Mouse (Mus musculus) CH12.LX (cell line): Measurements from ENCODE around the gene Hist1h3b. TPM values are rescaled to one million over a fixed set of nuclear protein-coding genes. Genes with fewer than 3 reads are reported as not detected.
"Not testable (repeated sequence)": the region's sequence is repeated elsewhere in the genome, so short reads cannot be mapped to it uniquely, and the experiment has no call there.

Experiments
- DNase-seq: peaks from one replicate; pipeline ENCODE4 v3.0.0-alpha.2; 2013; ENCODE audit errors: extremely low read depth
- H3K27ac ChIP-seq: 2 replicates; pipeline ENCODE4 v1.5.1; 2012; ENCODE audit warnings: low read depth, mild to moderate bottlenecking, control low read depth, moderate library complexity; ENCODE audit not compliant: insufficient read depth
- H3K27me3 ChIP-seq: replicated peaks from 2 replicates; pipeline ENCODE3; 2012; ENCODE audit warnings: inconsistent platforms
- H3K36me3 ChIP-seq, 2 experiments: replicated peaks in 1 of 2; 2 replicates each; pipeline versions ENCODE3 to v1.6.1; 2012; ENCODE audit warnings: inconsistent platforms in 1 of 2, low read length in 1 of 2, mild to moderate bottlenecking in 1 of 2, mixed read lengths in 1 of 2, moderate library complexity in 1 of 2; ENCODE audit not compliant: control insufficient read depth in 1 of 2, insufficient read depth in 1 of 2
- H3K4me1 ChIP-seq, 2 experiments: 2 replicates each; pipeline ENCODE4 v1.6.1; 2012; ENCODE audit warnings: inconsistent platforms in 1 of 2, moderate library complexity in 1 of 2; ENCODE audit not compliant: insufficient read depth in 2 of 2, control insufficient read depth in 1 of 2
- H3K4me2 ChIP-seq: 2 replicates; pipeline ENCODE4 v1.6.1; 2012; ENCODE audit warnings: low read depth, mild to moderate bottlenecking, control low read depth; ENCODE audit not compliant: poor library complexity, insufficient read depth, severe bottlenecking
- H3K4me3 ChIP-seq, 3 experiments: fragments of 150-350 bp in 1 of 3; sonication (generic) in 1 of 3; replicated peaks in 1 of 3; 2 replicates each; pipeline versions ENCODE3 to v1.5.1; 2011 to 2012; ENCODE audit warnings: low read depth in 2 of 3, low read length in 2 of 3, mild to moderate bottlenecking in 2 of 3, moderate library complexity in 2 of 3, control low read depth in 1 of 3, improper control_type of control experiment in 1 of 3, inconsistent platforms in 1 of 3, mixed read lengths in 1 of 3; ENCODE audit not compliant: poor library complexity in 1 of 3
- H3K79me2 ChIP-seq: replicated peaks from 2 replicates; pipeline ENCODE4 v1.6.1; 2012; ENCODE audit warnings: mild to moderate bottlenecking, moderate library complexity; ENCODE audit not compliant: control insufficient read depth, poor library complexity, insufficient read depth, severe bottlenecking; ENCODE audit errors: extremely low read depth
- H3K9ac ChIP-seq: 2 replicates; pipeline ENCODE4 v1.6.1; 2012; ENCODE audit warnings: low read depth, mild to moderate bottlenecking, control low read depth, moderate library complexity; ENCODE audit not compliant: insufficient read depth
- H3K9me3 ChIP-seq: replicated peaks from 2 replicates; pipeline ENCODE3; 2012; ENCODE audit warnings: low read length, inconsistent platforms, mixed read lengths
- CHD2 ChIP-seq: IDR thresholded peaks from 2 replicates; pipeline ENCODE4 v1.6.1; 2011; ENCODE audit warnings: low read length, improper control_type of control experiment
- ELF1 ChIP-seq: IDR thresholded peaks from 2 replicates; pipeline ENCODE4 v1.6.1; 2014; ENCODE audit warnings: low read depth, mild to moderate bottlenecking, inconsistent platforms, low read length, improper control_type of control experiment
- GABPA ChIP-seq: IDR thresholded peaks from 2 replicates; pipeline ENCODE4 v1.6.1; 2012; ENCODE audit warnings: low read depth, low read length, improper control_type of control experiment, inconsistent platforms; ENCODE audit not compliant: insufficient replicate concordance
- HCFC1 ChIP-seq: IDR thresholded peaks from 2 replicates; pipeline ENCODE4 v1.6.1; 2012; ENCODE audit warnings: low read depth, mild to moderate bottlenecking, inconsistent platforms, low read length, improper control_type of control experiment
- JUN ChIP-seq: IDR thresholded peaks from 2 replicates; pipeline ENCODE4 v1.6.1; 2011; ENCODE audit warnings: low read depth, mild to moderate bottlenecking, low read length, improper control_type of control experiment, moderate library complexity; ENCODE audit not compliant: insufficient read depth
- KAT2A ChIP-seq: IDR thresholded peaks from 2 replicates; pipeline ENCODE4 v1.6.1; 2012; ENCODE audit warnings: low read length, improper control_type of control experiment, inconsistent platforms; ENCODE audit not compliant: insufficient replicate concordance
- MEF2A ChIP-seq: IDR thresholded peaks from 2 replicates; pipeline ENCODE4 v1.6.1; 2014; ENCODE audit warnings: low read depth, mild to moderate bottlenecking, inconsistent platforms, low read length, improper control_type of control experiment, borderline replicate concordance
- MXI1 ChIP-seq: IDR thresholded peaks from 2 replicates; pipeline ENCODE4 v1.6.1; 2011; ENCODE audit warnings: mild to moderate bottlenecking, low read depth, low read length, improper control_type of control experiment
- NELFE ChIP-seq: IDR thresholded peaks from 2 replicates; pipeline ENCODE4 v1.6.1; 2011; ENCODE audit warnings: low read depth, low read length, improper control_type of control experiment
- NRF1 ChIP-seq: IDR thresholded peaks from 2 replicates; pipeline ENCODE4 v1.6.1; 2014; ENCODE audit warnings: low read depth, mild to moderate bottlenecking, inconsistent platforms, low read length, improper control_type of control experiment, moderate library complexity
- POLR2A ChIP-seq: IDR thresholded peaks from 2 replicates; pipeline ENCODE4 v1.6.1; 2011; ENCODE audit warnings: low read depth, mild to moderate bottlenecking, improper control_type of control experiment, low read length
- POLR2AphosphoS2 ChIP-seq: IDR thresholded peaks from 2 replicates; pipeline ENCODE4 v1.6.1; 2011; ENCODE audit warnings: low read depth, low read length, improper control_type of control experiment
- RAD21 ChIP-seq: IDR thresholded peaks from 2 replicates; pipeline ENCODE4 v1.6.1; 2011; ENCODE audit warnings: low read depth, mild to moderate bottlenecking, low read length, improper control_type of control experiment, moderate library complexity
- RCOR1 ChIP-seq: conservative IDR thresholded peaks from 2 replicates; pipeline ENCODE4 v1.6.1; 2012; ENCODE audit warnings: low read depth, mild to moderate bottlenecking, inconsistent platforms, low read length, improper control_type of control experiment
- SIN3A ChIP-seq: IDR thresholded peaks from 2 replicates; pipeline ENCODE4 v1.6.1; 2012; ENCODE audit warnings: low read length, improper control_type of control experiment, inconsistent platforms
- TBP ChIP-seq: conservative IDR thresholded peaks from 2 replicates; pipeline ENCODE4 v1.6.1; 2011; ENCODE audit warnings: low read depth, low read length, improper control_type of control experiment
- TCF12 ChIP-seq: IDR thresholded peaks from 2 replicates; pipeline ENCODE4 v1.6.1; 2014; ENCODE audit warnings: low read depth, mild to moderate bottlenecking, inconsistent platforms, low read length, improper control_type of control experiment
- UBTF ChIP-seq: IDR thresholded peaks from 2 replicates; pipeline ENCODE4 v1.6.1; 2012; ENCODE audit warnings: low read depth, mild to moderate bottlenecking, inconsistent platforms, low read length, improper control_type of control experiment, moderate library complexity
- USF2 ChIP-seq: conservative IDR thresholded peaks from 2 replicates; pipeline ENCODE4 v1.6.1; 2011; ENCODE audit warnings: low read depth, low read length, improper control_type of control experiment
- ZMIZ1 ChIP-seq: IDR thresholded peaks from 2 replicates; pipeline ENCODE4 v1.6.1; 2012; ENCODE audit warnings: low read depth, mild to moderate bottlenecking, inconsistent platforms, low read length, improper control_type of control experiment
- dilution Hi-C: fragments of 300-500 bp; cut with MboI; formaldehyde crosslinking; loops from 2 replicates; pipeline ENCODE4 v1.14.3; 2020; ENCODE audit warnings: low sequenced_read_pairs; ENCODE audit not compliant: extremely low pct_unique_long_range_greater_than_20kb, extremely low pct_ligation_motif_present
- in situ Hi-C: fragments of 300-500 bp; cut with MboI; formaldehyde crosslinking; loops from 3 replicates; pipeline ENCODE4 v1.14.3; 2019; ENCODE audit warnings: low sequenced_read_pairs, low pct_ligation_motif_present, low pct_unique_long_range_greater_than_20kb, mixed read lengths
- polyA plus RNA-seq: library from polyadenylated mRNA; unstranded; fragments of >175 nt; gene quantifications from 2 replicates; pipeline ENCODE4 v1.2.1, GENCODE M21; 2012; ENCODE audit warnings: low read depth; ENCODE audit not compliant: insufficient read length
- total RNA-seq, 2 experiments: library from RNA; depleted of rRNA; stranded (reverse); fragments of 300-350 nt in 1 of 2; fragments of >200 nt in 1 of 2; gene quantifications; 2 replicates each; pipeline ENCODE4 v1.2.3; 2012 to 2014

The Hist1h3b gene
- total and polyA plus RNA-seq, 3 experiments = 5.5 to 2,096 (median 44.0) TPM

DNA sequence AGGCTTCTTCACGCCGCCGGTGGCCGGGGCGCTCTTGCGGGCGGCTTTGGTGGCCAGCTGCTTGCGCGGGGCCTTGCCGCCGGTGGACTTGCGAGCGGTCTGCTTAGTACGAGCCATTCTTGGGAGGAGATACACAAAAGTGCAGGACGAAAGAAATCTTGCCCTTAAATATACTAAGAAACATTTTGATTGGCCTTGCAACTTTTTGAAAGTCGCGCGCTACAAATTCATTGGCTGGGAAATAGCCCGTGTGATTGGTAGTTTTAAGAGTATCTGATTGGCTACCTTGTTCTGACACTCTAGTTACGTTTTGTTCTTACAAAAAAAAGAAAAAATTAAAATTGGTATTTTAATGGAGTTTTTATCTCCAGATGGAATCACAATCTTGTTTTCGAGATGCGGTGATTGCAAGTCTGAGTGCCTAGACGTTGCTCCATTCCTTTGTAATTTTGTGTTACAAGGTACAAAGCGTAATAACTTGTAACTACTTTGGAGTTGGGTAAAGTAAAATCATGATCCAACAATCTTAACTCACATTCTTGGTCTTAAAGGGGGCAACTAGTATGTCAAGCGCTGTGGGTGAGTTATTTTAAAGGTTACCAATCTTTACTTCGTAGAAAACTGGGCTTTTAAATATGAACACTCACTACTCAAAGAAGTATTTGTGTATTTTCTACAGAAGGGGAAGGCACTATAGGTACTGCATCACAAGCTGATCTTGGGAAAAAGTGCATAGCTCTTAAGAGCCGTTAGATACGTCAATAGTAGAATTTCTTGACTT lies 6.5 kb upstream of the Hist1h3b start, which contains the start of gene Hist1h3c (continued):
- TF ChIP-seq ELF1 (no peak), KAT2A (no peak), POLR2A (peak; percentile 96), JUN (no peak), RAD21 (no peak), GABPA (no peak), USF2 (no peak; the same call in 1 of the 2 replicates), RCOR1 (no peak), MXI1 (peak; percentile 47; the same call in 1 of the 2 replicates)
- TF ChIP-seq, all 38 proteins: peak for 14

DNA sequence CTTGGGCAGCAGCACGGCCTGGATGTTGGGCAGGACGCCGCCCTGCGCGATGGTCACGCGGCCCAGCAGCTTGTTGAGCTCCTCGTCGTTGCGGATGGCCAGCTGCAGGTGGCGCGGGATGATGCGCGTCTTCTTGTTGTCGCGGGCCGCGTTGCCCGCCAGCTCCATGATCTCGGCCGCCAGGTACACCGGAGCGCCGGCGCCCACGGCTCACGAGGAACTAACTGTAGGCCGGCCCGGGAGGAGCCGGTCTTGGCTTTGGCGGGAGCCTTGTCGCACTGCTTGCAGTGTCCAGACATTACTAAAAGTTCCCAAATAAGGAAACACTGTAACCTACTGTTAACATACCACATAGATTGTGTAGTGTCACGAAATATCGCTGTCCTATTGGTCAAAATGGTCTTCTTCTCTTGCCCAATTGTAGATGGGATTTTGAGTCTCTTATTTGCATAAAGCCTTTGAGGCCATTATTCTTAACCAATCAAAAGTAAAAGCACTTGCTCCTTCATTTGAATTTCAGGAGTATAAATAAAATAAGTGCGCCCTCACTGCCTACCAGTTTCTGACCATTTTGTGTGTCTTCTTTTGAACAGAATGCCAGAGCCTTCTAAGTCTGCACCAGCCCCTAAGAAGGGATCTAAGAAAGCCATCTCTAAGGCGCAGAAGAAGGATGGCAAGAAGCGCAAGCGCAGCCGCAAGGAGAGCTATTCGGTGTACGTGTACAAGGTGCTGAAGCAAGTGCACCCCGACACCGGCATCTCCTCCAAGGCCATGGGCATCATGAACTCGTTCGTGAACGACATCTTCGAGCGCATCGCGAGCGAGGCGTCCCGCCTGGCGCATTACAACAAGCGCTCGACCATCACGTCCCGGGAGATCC lies 5.6 kb upstream of the Hist1h3b start, which contains the start of gene Hist1h2bb:
Hist1h2bb (plus strand) TSS at position 534 of the 880 bp plus-strand sequence.
- in situ Hi-C loops, H3K79me2 ChIP-seq, H3K27me3 ChIP-seq, H3K9me3 ChIP-seq: not testable (repeated sequence)
- Histone ChIP-seq H3K4me2 (peak within 1 kb of the TSS; percentile 93; the same call in 1 of the 2 replicates), H3K4me3 (peak within 1 kb of the TSS; percentile 4 to 49 (median 49)), H3K27ac (peak within 1 kb of the TSS; percentile 99)
- DNase-seq = peak; percentile 94
- TF ChIP-seq HCFC1 (peak; percentile 63), POLR2AphosphoS2 (peak; percentile 99; the same call in 1 of the 2 replicates), SIN3A (peak; percentile 57; the same call in 1 of the 2 replicates), MEF2A (peak; percentile 50; the same call in 1 of the 2 replicates), CHD2 (peak; percentile 93), TBP (peak; percentile 99), TCF12 (peak; percentile 96), NRF1 (peak; percentile 76), ELF1 (0 out of 2 replicates have a peak, but pooled peaks have one; percentile 8), MXI1 (peak; percentile 72), UBTF (peak; percentile 94; the same call in 1 of the 2 replicates), NELFE (peak; percentile 99), POLR2A (peak; percentile 97), ZMIZ1 (peak; percentile 99), RCOR1 (peak; percentile 52)
- TF ChIP-seq, all 38 proteins: peak for 15; not testable (repeated sequence) for 23
- peak within 1 kb of the TSS; percentile 99 for H3K9ac ChIP-seq
- dilution Hi-C loops = loop anchor here (10.0 kb wide), 1 partner anchor 52 kb away; the partner anchor contains the start of genes Hist1h1t and Hist1h4c
- H3K36me3 ChIP-seq = not testable (repeated sequence)
- H3K4me1 ChIP-seq = peaks cover 3 to 45% of the 10 kb centered on the region in 2 experiments; a peak in 3 of 4 replicates
